Mouse (Mus musculus) C2C12 (cell line): ENCODE data around the gene Pgap3. TPM values are rescaled to one million over a fixed set of nuclear protein-coding genes. Genes with fewer than 3 reads are reported as not detected.

Source experiments
- H3K27me3 ChIP-seq: one replicate; pipeline ENCODE4 v1.6.1; 2011; ENCODE audit not compliant: control insufficient read depth, insufficient read depth, insufficient read length
- H3K36me3 ChIP-seq: one replicate; pipeline ENCODE4 v1.6.1; 2011; ENCODE audit not compliant: control insufficient read depth, insufficient read depth
- H3K4me3 ChIP-seq: one replicate; pipeline ENCODE4 v1.5.1; 2011; ENCODE audit warnings: mild to moderate bottlenecking, control low read depth; ENCODE audit not compliant: poor library complexity, insufficient read depth, severe bottlenecking
- H3K79me2 ChIP-seq: one replicate; pipeline ENCODE4 v1.6.1; 2011; ENCODE audit not compliant: control insufficient read depth, insufficient read depth
- H3K79me3 ChIP-seq: one replicate; pipeline ENCODE4 v1.6.1; 2011; ENCODE audit warnings: low read depth, control low read depth
- H3ac ChIP-seq: one replicate; pipeline ENCODE3; 2011; ENCODE audit warnings: low read depth; ENCODE audit not compliant: control insufficient read depth, insufficient read length
- CEBPB ChIP-seq: IDR thresholded peaks from one replicate; pipeline ENCODE4 v1.6.1; 2011; ENCODE audit warnings: low read depth, mild to moderate bottlenecking, control low read depth, moderate library complexity
- CTCF ChIP-seq: IDR thresholded peaks from one replicate; pipeline ENCODE4 v1.5.1; 2011; ENCODE audit not compliant: control insufficient read depth, insufficient read depth, insufficient read length
- FOSL1 ChIP-seq: IDR thresholded peaks from one replicate; pipeline ENCODE4 v1.8.0; 2011; ENCODE audit warnings: mild to moderate bottlenecking, low read length; ENCODE audit not compliant: poor library complexity, insufficient read depth, severe bottlenecking
- MAX ChIP-seq: IDR thresholded peaks from one replicate; pipeline ENCODE4 v1.6.1; 2011; ENCODE audit warnings: mild to moderate bottlenecking, control low read depth
- MYOD1 ChIP-seq: IDR thresholded peaks from one replicate; pipeline ENCODE4 v1.6.1; 2011; ENCODE audit warnings: low read depth; ENCODE audit not compliant: control insufficient read depth, insufficient read length
- MYOG ChIP-seq: IDR thresholded peaks from one replicate; pipeline ENCODE4 v1.6.1; 2011; ENCODE audit not compliant: control insufficient read depth, insufficient read length; ENCODE audit errors: extremely low read depth
- USF1 ChIP-seq: IDR thresholded peaks from one replicate; pipeline ENCODE4 v1.6.1; 2011; ENCODE audit warnings: low read depth, mild to moderate bottlenecking, control low read depth, moderate library complexity
- polyA plus RNA-seq: library from polyadenylated mRNA; unstranded; fragments of >200 nt; fragmentation: generic; extraction: Trizol; gene quantifications from one replicate; pipeline ENCODE4 v1.2.1, GENCODE M21; 2012; ENCODE audit warnings: missing spikeins

Pgap3 gene
- polyA plus RNA-seq, 1 experiment: 6.3 TPM

DNA sequence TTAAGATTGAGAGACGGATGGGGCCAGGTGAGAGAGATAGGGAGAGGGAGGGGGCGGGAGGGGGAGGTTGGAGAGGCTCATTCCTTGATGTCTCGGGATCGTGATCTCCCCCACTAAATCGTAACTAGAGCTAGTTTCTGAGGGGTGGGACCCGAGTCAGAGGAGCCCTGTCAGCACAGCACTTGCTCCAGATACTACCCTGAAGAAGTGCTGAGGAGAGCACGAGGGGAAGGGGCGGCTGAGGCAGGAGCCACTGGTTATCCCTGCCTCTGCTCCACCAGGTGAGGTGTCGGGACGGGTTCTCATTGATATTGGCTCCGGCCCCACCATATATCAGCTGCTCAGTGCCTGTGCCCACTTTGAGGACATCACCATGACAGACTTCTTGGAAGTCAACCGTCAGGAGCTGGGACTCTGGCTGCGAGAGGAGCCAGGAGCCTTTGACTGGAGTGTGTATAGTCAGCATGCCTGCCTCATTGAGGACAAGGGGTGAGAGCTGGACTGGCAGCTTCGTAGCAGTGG lies 13.2 kb downstream of the Pgap3 start:
- peaks cover 20% of the 10 kb centered on the region for H3K27me3 ChIP-seq
- no peak overlapping the region for H3K4me3 ChIP-seq

DNA sequence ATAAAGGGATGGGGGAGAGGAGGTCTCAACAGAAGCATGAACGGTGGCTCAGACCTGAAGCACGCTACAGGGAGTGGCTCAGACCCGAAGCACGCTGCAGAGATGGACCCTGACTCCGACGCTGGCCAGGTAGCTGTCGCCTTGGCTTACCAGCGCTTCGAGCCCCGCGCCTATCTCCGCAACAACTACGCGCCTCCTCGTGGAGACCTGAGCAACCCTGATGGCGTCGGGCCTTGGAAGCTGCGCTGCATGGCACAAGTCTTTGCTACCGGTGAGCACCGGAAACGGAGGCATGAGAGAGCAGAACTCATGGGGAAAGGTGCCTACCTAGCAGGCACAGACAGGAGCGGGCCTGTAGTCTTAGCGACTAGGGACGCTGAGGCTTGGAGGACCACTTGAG lies 13.7 kb downstream of the Pgap3 start:
- Histone ChIP-seq H3K36me3 (no peaks in the 10 kb centered on the region), H3K4me3 (no peak overlapping the region), H3ac (no peak overlapping the region), H3K79me3 (no peaks in the 10 kb centered on the region), H3K27me3 (peaks cover 20% of the 10 kb centered on the region), H3K79me2 (no peaks in the 10 kb centered on the region)
- no peak for TF ChIP-seq USF1
- no peak for TF ChIP-seq FOSL1
- TF ChIP-seq MYOG: no peak
- TF ChIP-seq MYOD1: no peak
- no peak for TF ChIP-seq MAX
- TF ChIP-seq CTCF: no peak
- TF ChIP-seq CEBPB: no peak

More for the DNA sequence above, 13.2 kb downstream of the Pgap3 start:
- Histone ChIP-seq H3K36me3 (no peaks in the 10 kb centered on the region), H3K79me2 (no peaks in the 10 kb centered on the region), H3K79me3 (no peaks in the 10 kb centered on the region), H3ac (no peak overlapping the region)
- TF ChIP-seq MYOD1 (no peak), MYOG (no peak), FOSL1 (no peak), CTCF (no peak), USF1 (no peak), MAX (no peak), CEBPB (no peak)

DNA sequence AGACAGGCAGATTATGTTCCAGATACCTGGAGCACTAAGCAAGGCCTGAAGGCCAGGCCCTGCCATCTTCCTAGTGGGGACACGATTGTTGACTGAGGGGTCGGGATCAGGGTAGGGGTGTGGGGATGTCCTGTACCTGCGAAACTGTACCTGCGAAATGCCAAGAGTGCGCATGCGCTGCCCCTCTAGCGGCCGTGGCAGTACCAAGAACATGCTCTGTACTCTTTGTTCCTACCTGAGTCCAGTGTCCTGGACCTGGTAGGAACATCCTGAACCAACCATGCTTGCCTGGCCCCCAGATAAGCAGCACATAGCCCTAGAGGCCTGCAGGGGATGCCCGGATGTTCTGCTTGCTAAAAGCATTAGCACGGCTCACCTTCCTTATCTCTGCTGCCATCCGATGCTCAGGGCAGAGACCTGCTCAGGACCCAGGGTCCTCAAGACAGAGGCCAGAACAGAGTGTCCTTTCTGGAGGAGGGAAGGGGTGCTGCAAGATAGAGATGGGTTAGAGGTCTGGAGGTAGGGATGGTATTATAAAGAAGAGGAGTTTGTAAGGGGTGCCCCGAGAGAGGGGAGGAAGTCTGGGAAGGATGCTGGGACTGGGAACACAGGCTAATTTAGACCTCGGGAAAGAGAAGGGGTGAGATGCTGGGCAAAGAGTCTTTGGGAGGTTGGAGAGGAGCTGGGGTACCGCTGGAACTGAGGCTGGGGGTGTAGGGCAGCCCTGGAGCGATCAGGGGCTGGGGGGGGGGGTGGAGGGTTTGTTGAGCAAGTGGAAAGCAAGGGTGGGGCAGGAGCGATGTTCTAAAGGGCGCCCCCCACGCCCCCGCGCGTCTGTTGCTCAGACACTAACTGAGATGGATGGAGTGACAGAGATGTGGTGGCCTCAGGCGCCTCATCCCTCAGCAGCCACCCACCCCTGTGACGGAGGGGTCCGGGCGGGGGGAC lies 14.4 kb downstream of the Pgap3 start, which contains the start of gene Pnmt:
TSS of gene Pnmt (plus strand) at position 813 of the 948 bp plus-strand sequence.
- Histone ChIP-seq H3K27me3 (peaks cover 20% of the 10 kb centered on the region), H3K79me3 (no peaks in the 10 kb centered on the region), H3K36me3 (no peaks in the 10 kb centered on the region), H3K4me3 (no peak within 1 kb of the TSS), H3K79me2 (no peaks in the 10 kb centered on the region), H3ac (no peak within 1 kb of the TSS)
- TF ChIP-seq FOSL1 (no peak), MYOD1 (no peak), USF1 (no peak), CTCF (no peak), MAX (no peak), MYOG (no peak), CEBPB (no peak)

GRCm38 (mm10) chr11:98384721-98385637 lies 15.3 kb downstream of the Pgap3 start:
- no peak overlapping the region for H3K4me3 ChIP-seq
- H3ac ChIP-seq: no peak overlapping the region
- H3K79me3 ChIP-seq: no peaks in the 10 kb centered on the region
- no peaks in the 10 kb centered on the region for H3K36me3 ChIP-seq
- no peaks in the 10 kb centered on the region for H3K79me2 ChIP-seq
- H3K27me3 ChIP-seq: peaks cover 12% of the 10 kb centered on the region
- no peak for TF ChIP-seq FOSL1
- no peak for TF ChIP-seq CEBPB

- Histone ChIP-seq H3ac (no peak overlapping the region), H3K79me2 (no peaks in the 10 kb centered on the region), H3K4me3 (no peak overlapping the region), H3K36me3 (no peaks in the 10 kb centered on the region), H3K27me3 (peaks cover 12% of the 10 kb centered on the region), H3K79me3 (no peaks in the 10 kb centered on the region)
- no peak for TF ChIP-seq CTCF
- TF ChIP-seq MYOD1: no peak
- TF ChIP-seq USF1: no peak
- TF ChIP-seq MYOG: no peak
- no peak for TF ChIP-seq CEBPB
- TF ChIP-seq FOSL1: no peak
- no peak for TF ChIP-seq MAX
Measured at GRCm38 (mm10) chr11:98384216-98384615, 16.1 kb downstream of the Pgap3 start.
